In the genomic region with DNA sequence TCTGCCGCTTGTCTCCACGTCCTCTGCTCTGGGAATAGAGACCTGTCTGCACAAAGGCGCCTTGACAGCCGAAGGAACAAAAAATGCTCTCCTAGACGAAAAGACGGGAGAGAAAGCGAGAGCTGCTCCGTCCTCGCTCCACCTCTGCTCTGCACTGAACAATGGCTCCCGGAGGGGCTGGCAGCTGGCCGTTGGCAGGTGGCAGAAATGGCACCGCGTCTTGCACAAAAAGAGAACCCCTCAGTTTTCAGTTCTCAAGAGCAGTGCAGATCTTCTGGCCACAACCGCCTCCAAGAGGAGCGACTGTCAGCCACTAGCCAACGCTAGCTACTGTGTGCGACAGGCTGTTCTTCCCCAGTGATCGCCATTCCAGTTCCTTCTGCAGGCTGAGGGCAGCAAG, we compare ENCODE assay signal across 11 mouse cellular contexts.
DNase-seq lines count a peak whose midpoint lies in the region; TF ChIP-seq lines count a peak whose summit lies in the region.
"Had no signal": no experiment of that assay in that cellular context is flagged by ENCODE, and none has a peak within 500 bp of the region (broad histone marks: within the 10 kb centered on the region; RNA-seq: fewer than 3 reads in every experiment).

No protein-coding gene starts in this region.

- H3K4me1 ChIP-seq in cerebellum, adult 2 months (ENCODE audit: control insufficient read depth, insufficient read depth, low read length), result no peaks in the 10 kb centered on the region; the same call in 1 of the 2 replicates
- H3K4me1 ChIP-seq in testis, adult 2 months (ENCODE audit: control insufficient read depth, insufficient read depth, low read length), result no peaks in the 10 kb centered on the region; the same call in 1 of the 2 replicates
- H3K4me1 ChIP-seq: limb, embryonic 13.5 days; neural tube, embryonic 13.5 days had no signal

- H3K4me3 ChIP-seq in cerebellum, adult 2 months (replicated peaks; ENCODE audit: insufficient read depth, low read depth, low read length), result peak overlapping the region; percentile 29
- H3K4me3 ChIP-seq in testis, adult 2 months (ENCODE audit: control insufficient read depth, low read depth, low read length), result peak overlapping the region; percentile 5
- H3K4me3 ChIP-seq: limb, embryonic 13.5 days; neural tube, embryonic 13.5 days had no signal

- no peak for TF ChIP-seq POLR2A in cerebellum, adult 2 months (IDR thresholded peaks at IDR 0.05; ENCODE audit: borderline replicate concordance, insufficient read depth, low read length)
- no peak for TF ChIP-seq POLR2A in testis, adult 2 months (IDR thresholded peaks at IDR 0.05; ENCODE audit: control insufficient read depth, low read depth, low read length)

- TF ChIP-seq CTCF in cerebellum, adult 2 months (IDR thresholded peaks at IDR 0.05; ENCODE audit: borderline replicate concordance, insufficient read depth, low read depth, low read length), result no peak
- TF ChIP-seq CTCF in testis, adult 2 months (IDR thresholded peaks at IDR 0.05; ENCODE audit: control insufficient read depth, insufficient read depth, insufficient replicate concordance, low read depth, low read length), result no peak

- WGBS in cerebellum, adult 2 months, result 28% methylated on average over 18 of the region's 18 CpGs

- DNase-seq in cerebellum, adult 2 months, result peak; percentile 14 to 18
- DNase-seq in cerebellum, adult 11 months, result no peak
- no peak for DNase-seq in testis, postnatal 10 days (ENCODE audit: low spot score)
- DNase-seq in layer of hippocampus, postnatal 36 days, result peak; percentile 8 to 13
- no peak for DNase-seq in thymus, postnatal 4 days
- DNase-seq in embryo, embryonic 9.5 days (ENCODE audit: extremely low spot score), result no peak
- no peak for DNase-seq in kidney, postnatal 10 days
- DNase-seq: lung, postnatal 36 days had no signal

- H3K36me3 ChIP-seq in testis, adult 2 months (ENCODE audit: control insufficient read depth, insufficient read depth, low read length), result no peaks in the 10 kb centered on the region
- H3K36me3 ChIP-seq: limb, embryonic 13.5 days; neural tube, embryonic 13.5 days had no signal

- no peak overlapping the region for H3K27ac ChIP-seq in cerebellum, adult 2 months (ENCODE audit: insufficient read depth, low read length)
- no peak overlapping the region for H3K27ac ChIP-seq in testis, adult 2 months (ENCODE audit: control insufficient read depth, insufficient read depth, low read depth, low read length)
- H3K27ac ChIP-seq: limb, embryonic 13.5 days; neural tube, embryonic 13.5 days had no signal

- no peaks in the 10 kb centered on the region; the same call in 1 of the 2 replicates for H3K27me3 ChIP-seq in cerebellum, adult 2 months (ENCODE audit: control insufficient read depth, insufficient read depth, low read length)
- H3K27me3 ChIP-seq in testis, adult 2 months (ENCODE audit: control insufficient read depth, insufficient read depth, low read length), result no peaks in the 10 kb centered on the region
- H3K27me3 ChIP-seq: limb, embryonic 13.5 days; neural tube, embryonic 13.5 days had no signal

Comparison
In these comparisons a context has a peak if more than half of its experiments do, and no peak if none do; other contexts are left out.
1. DNase-seq: peak in cerebellum, adult 2 months (2 of 2) and layer of hippocampus, postnatal 36 days (2 of 2); none in cerebellum, adult 11 months (single experiment), testis, postnatal 10 days (single experiment), thymus, postnatal 4 days (single experiment), embryo, embryonic 9.5 days (single experiment) and kidney, postnatal 10 days (single experiment).